Mouse (Mus musculus) cortical plate, adult 2 months (tissue): ENCODE measurements at regions not wholly inside any gene's neighbourhood (a gene's known extent, or its start where the extent isn't known, plus 50 kb on each side); places are given as distances from the start of the nearest gene placed in this dataset.

Experiments
- CTCF ChIP-seq: fragments of 200-500 bp; IDR thresholded peaks from 2 replicates; pipeline ENCODE4 v1.5.1; 2011; ENCODE audit warnings: mild to moderate bottlenecking, control low read depth, low read length; ENCODE audit not compliant: insufficient read depth; ENCODE audit errors: extremely low read depth
- POLR2A ChIP-seq: fragments of 200-500 bp; IDR thresholded peaks from 2 replicates; pipeline ENCODE4 v1.6.1; 2011; ENCODE audit warnings: mild to moderate bottlenecking, low read length, control low read depth; ENCODE audit not compliant: insufficient read depth; ENCODE audit errors: extremely low read depth

DNA sequence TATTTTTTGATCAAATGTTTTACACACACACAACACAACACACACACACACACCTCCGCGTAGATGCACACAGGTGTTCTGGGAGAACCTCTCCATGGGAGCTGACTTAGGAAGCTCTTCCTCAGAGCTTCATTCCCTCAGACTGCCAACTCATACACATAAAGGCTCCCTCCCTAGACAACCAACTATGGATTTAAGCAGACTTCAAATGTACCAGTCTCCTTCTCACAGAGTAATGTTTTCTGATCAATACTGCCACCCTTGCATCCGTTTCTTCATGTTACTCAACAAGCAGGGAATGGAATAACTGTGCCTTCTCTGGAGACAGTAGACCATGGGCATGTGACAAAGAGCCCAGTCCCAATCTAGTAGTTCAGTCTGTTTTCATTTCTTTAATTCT lies 219.0 kb downstream of the Mef2c start:
- no peak for TF ChIP-seq POLR2A
- no peak for TF ChIP-seq CTCF
